Mouse (Mus musculus): ENCODE data around the gene Zfp62. TPM values are rescaled to one million over a fixed set of nuclear protein-coding genes. Genes with fewer than 3 reads are reported as not detected.

The Zfp62 gene
- polyA plus RNA-seq, 1 experiment: 1.5 TPM

GRCm38 (mm10) chr11:49237532-49237931 is 34.4 kb downstream of the Zfp62 start:
- H3K9me3 ChIP-seq: no peaks in the 10 kb centered on the region
- peaks cover 41% of the 10 kb centered on the region for H3K4me1 ChIP-seq
- H3K27me3 ChIP-seq (replicated peaks): no peaks in the 10 kb centered on the region
- TF ChIP-seq GATA1 (IDR thresholded peaks at IDR 0.05; ENCODE audit: borderline replicate concordance, low read length) (no peak), FLI1 (IDR thresholded peaks at IDR 0.05; ENCODE audit: low read length) (no peak)
- no peaks in the 10 kb centered on the region for H3K36me3 ChIP-seq (replicated peaks; ENCODE audit: low read length)
- H3K4me3 ChIP-seq (replicated peaks): peak overlapping the region; percentile 65

DNA sequence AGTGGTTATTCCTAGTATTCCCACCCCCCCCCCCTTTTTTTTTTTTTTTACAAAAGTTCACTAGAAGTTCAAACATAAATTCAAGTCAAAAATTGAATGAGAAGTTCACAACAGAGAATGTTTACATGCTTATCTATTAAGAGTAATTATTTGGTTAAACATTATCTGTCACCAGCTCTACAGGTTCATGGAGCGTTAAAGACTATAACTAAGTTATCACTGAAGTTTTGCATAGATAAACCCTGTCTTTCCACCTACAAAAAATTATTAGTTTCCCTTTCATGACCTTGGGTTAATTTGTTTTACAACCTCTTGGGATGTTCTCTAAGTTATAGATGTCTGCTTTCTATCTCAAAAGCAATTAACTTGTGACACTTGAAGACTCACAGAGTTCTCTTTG is 37.2 kb downstream of the Zfp62 start:
- no peaks in the 10 kb centered on the region for H3K27me3 ChIP-seq (replicated peaks)
- H3K4me1 ChIP-seq: peaks cover 59% of the 10 kb centered on the region
- no peak overlapping the region for H3K4me3 ChIP-seq (replicated peaks)
- no peaks in the 10 kb centered on the region for H3K36me3 ChIP-seq (replicated peaks; ENCODE audit: low read length)
- no peaks in the 10 kb centered on the region for H3K9me3 ChIP-seq
- TF ChIP-seq FLI1 (IDR thresholded peaks at IDR 0.05; ENCODE audit: low read length) (no peak), GATA1 (IDR thresholded peaks at IDR 0.05; ENCODE audit: borderline replicate concordance, low read length) (no peak)

DNA sequence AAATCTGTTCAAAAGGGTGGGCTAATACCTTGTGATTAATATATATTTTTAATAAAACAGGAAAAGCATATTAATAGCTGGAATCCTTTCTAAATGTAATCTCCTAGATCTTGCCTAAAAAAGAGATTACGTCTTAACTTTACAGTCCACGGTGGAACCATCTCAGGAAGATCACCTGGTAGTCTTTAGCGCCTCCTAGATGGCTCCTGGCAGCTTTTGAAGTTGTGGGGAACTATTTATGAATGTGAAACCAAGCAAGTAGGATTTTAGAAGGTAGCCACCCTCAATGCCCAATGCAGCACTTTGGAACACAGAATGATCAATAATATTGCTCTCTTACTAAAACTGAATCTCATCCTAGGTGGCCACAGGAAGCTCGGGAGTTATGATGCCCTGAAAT is 37.8 kb downstream of the Zfp62 start:
- peaks cover 65% of the 10 kb centered on the region for H3K4me1 ChIP-seq
- no peak overlapping the region for H3K4me3 ChIP-seq (replicated peaks)
- H3K36me3 ChIP-seq (replicated peaks; ENCODE audit: low read length): no peaks in the 10 kb centered on the region
- TF ChIP-seq FLI1 (IDR thresholded peaks at IDR 0.05; ENCODE audit: low read length): no peak
- no peaks in the 10 kb centered on the region for H3K9me3 ChIP-seq
- H3K27me3 ChIP-seq (replicated peaks): no peaks in the 10 kb centered on the region

GRCm38 (mm10) chr11:49241471-49241870 is 38.4 kb downstream of the Zfp62 start:
- no peak for TF ChIP-seq GATA1 (IDR thresholded peaks at IDR 0.05; ENCODE audit: borderline replicate concordance, low read length)
- TF ChIP-seq FLI1 (IDR thresholded peaks at IDR 0.05; ENCODE audit: low read length): no peak
- Histone ChIP-seq H3K4me1 (peaks cover 71% of the 10 kb centered on the region), H3K9me3 (no peaks in the 10 kb centered on the region), H3K27me3 (replicated peaks) (no peaks in the 10 kb centered on the region), H3K4me3 (replicated peaks) (no peak overlapping the region), H3K36me3 (replicated peaks; ENCODE audit: low read length) (no peaks in the 10 kb centered on the region)

DNA sequence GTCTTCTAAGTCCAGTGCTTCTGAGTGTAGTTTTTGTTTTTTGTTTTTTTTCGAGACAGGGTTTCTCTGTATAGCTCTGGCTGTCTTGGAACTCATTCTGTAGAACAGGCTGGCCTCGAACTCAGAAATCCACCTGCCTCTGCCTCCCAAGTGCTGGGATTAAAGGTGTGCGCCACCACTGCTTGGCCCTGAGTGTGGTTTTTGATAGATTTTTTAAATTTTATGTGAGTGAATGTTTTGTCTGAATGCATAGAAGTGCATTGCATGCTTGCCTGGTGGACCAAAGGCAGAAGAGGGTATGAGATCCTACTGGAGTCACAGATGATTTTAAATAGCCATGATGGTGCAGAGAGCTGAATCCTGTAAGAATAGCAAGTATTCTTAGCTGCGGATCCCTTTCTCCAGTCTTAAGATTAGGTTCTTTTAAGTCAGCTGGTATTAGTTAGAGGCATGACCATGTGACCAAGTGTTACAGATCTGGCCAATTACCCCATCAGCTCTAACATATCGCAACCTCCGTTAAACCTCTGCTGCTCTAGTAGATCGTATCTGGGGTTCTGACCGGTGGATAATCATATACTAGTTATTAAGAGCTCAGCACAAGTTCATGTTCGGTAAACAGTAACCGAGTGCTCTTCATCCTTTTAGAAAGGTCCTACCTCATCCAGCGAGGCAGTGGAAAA is 40.0 kb downstream of the Zfp62 start:
- no peaks in the 10 kb centered on the region for H3K27me3 ChIP-seq (replicated peaks)

DNA sequence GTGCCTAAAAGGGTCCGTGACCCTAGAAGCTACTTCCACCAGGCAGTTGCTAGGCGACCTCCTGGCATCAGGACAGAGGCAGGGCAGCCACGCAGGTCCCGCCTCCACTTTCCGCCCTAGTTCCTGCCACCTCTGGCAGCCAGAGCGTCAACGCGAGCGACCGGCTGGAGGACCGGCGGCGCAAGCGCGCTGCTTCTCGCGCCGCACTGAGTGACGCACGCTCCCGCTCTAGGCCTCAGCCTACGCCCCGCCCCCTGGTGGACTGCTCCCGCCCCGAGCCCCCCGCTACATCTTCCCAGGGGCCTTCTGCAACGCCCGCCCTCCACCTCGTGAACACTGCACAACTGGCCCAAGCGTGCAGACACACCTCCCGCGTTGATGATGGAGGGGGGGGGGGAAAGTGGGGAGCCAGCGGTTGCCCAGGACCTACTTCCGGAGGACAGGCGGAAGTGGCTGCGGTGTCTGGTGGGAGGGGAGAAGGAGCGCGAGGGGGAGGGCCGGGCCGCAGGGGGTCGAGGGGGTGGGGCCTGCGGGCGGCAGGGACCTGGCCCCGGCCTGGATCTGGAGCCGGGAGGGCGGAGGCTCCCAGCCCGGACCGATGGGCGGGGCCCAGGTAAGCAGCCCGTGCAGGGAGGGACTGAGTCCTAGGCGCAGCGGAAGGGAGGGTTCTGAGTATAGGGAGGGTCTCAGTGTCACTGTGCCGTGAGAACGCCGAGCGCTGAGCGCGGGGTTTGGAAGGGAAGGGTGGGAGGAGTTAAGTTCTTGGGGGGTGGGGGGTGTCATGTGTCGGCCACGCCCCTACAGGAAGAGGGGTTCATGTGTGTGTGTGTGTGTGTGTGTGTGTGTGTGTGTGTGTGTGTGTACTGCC is 40.9 kb downstream of the Zfp62 start, which contains the start of gene Mgat1:
Mgat1 (plus strand) TSS at position 465 of the 868 bp plus-strand sequence.
- Histone ChIP-seq H3K9me3 (no peaks in the 10 kb centered on the region), H3K27me3 (replicated peaks) (no peaks in the 10 kb centered on the region), H3K36me3 (replicated peaks; ENCODE audit: low read length) (no peaks in the 10 kb centered on the region), H3K4me3 (replicated peaks) (peak within 1 kb of the TSS; percentile 95), H3K4me1 (peaks cover 77% of the 10 kb centered on the region)
- no peak for TF ChIP-seq GATA1 (IDR thresholded peaks at IDR 0.05; ENCODE audit: borderline replicate concordance, low read length)
- TF ChIP-seq FLI1 (IDR thresholded peaks at IDR 0.05; ENCODE audit: low read length): peak; percentile 41; the same call in 1 of the 2 replicates

More for the DNA sequence above, 40.0 kb downstream of the Zfp62 start:
- peak overlapping the region; percentile 95 for H3K4me3 ChIP-seq (replicated peaks)
- no peaks in the 10 kb centered on the region for H3K36me3 ChIP-seq (replicated peaks; ENCODE audit: low read length)
- H3K9me3 ChIP-seq: no peaks in the 10 kb centered on the region
- TF ChIP-seq FLI1 (IDR thresholded peaks at IDR 0.05; ENCODE audit: low read length) (no peak), GATA1 (IDR thresholded peaks at IDR 0.05; ENCODE audit: borderline replicate concordance, low read length) (no peak)
- H3K4me1 ChIP-seq: peaks cover 76% of the 10 kb centered on the region

GRCm38 (mm10) chr11:49244595-49244930 is 41.5 kb downstream of the Zfp62 start:
- no peaks in the 10 kb centered on the region for H3K36me3 ChIP-seq (replicated peaks; ENCODE audit: low read length)
- H3K27me3 ChIP-seq (replicated peaks): no peaks in the 10 kb centered on the region
- TF ChIP-seq GATA1 (IDR thresholded peaks at IDR 0.05; ENCODE audit: borderline replicate concordance, low read length) (no peak), FLI1 (IDR thresholded peaks at IDR 0.05; ENCODE audit: low read length) (no peak)
- H3K9me3 ChIP-seq: no peaks in the 10 kb centered on the region
- peak overlapping the region; percentile 95 for H3K4me3 ChIP-seq (replicated peaks)
- H3K4me1 ChIP-seq: peaks cover 83% of the 10 kb centered on the region

- Histone ChIP-seq H3K36me3 (replicated peaks; ENCODE audit: low read length) (no peaks in the 10 kb centered on the region), H3K9me3 (no peaks in the 10 kb centered on the region), H3K4me1 (peaks cover 85% of the 10 kb centered on the region), H3K27me3 (replicated peaks) (no peaks in the 10 kb centered on the region), H3K4me3 (replicated peaks) (peak overlapping the region; percentile 95)
- TF ChIP-seq GATA1 (IDR thresholded peaks at IDR 0.05; ENCODE audit: borderline replicate concordance, low read length) (no peak), FLI1 (IDR thresholded peaks at IDR 0.05; ENCODE audit: low read length) (no peak)
These were observed 42.1 kb downstream of the Zfp62 start for GRCm38 (mm10) chr11:49245176-49245575.

DNA sequence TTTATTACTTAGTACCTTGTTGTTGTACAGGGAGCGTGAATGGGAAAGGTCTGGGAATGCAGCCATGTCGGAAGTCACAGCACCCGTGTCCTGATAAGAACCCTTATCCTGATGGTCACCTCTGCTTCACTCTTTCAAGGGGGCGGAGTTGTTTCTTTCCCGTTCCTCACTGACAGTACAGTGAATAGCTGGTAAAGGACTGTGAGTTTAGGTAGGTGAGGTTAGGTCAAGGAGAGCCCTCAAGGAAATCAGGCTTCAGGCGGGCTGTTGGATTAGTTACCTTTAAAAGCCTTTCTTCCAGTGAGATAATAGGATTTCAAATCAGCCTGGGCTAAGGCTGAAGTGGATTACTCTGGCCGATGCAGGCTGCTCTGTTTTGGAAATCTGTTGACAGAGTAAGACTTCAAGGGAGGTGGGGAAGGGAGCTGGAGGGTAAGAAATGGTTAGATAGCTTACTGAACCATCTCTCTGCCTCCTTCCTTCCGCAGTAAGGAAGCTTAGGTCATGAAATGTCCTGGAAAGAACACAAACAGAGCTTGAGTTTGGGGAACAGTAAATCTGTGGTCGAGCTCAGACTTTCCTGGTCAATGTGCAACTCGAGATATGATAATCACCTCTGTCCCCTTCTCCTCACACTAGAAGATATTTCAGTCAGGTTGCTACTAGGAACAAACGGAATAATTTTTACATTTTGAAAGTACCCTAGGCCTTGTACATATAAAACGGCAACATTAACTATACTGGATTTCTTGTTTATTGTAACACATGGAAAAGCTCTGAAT is 42.7 kb downstream of the Zfp62 start:
- H3K27me3 ChIP-seq (replicated peaks): no peaks in the 10 kb centered on the region
- H3K4me1 ChIP-seq: peaks cover 87% of the 10 kb centered on the region

More for the DNA sequence above, 42.7 kb downstream of the Zfp62 start:
- TF ChIP-seq FLI1 (IDR thresholded peaks at IDR 0.05; ENCODE audit: low read length) (no peak), GATA1 (IDR thresholded peaks at IDR 0.05; ENCODE audit: borderline replicate concordance, low read length) (no peak)
- no peaks in the 10 kb centered on the region for H3K36me3 ChIP-seq (replicated peaks; ENCODE audit: low read length)
- H3K4me3 ChIP-seq (replicated peaks): peak overlapping the region; percentile 95
- H3K9me3 ChIP-seq: no peaks in the 10 kb centered on the region
